In genomic region chr6:124496054-124496453, GRCm38 (mm10) we compare ENCODE assay signal across 22 mouse cellular contexts. TPM values are rescaled to one million over a fixed set of nuclear protein-coding genes. Genes with fewer than 3 reads are reported as not detected.
"Had no signal": no experiment of that assay in that cellular context is flagged by ENCODE, and none has a peak within 500 bp of the region (broad histone marks: within the 10 kb centered on the region; RNA-seq: fewer than 3 reads in every experiment).

No protein-coding gene starts in this region.

- H3K9ac ChIP-seq: limb, embryonic 12.5 days; limb, embryonic 15.5 days; liver, embryonic 12.5 days; liver, embryonic 15.5 days; midbrain, embryonic 13.5 days; neural tube, embryonic 12.5 days; neural tube, embryonic 15.5 days had no signal

- H3K36me3 ChIP-seq: limb, embryonic 12.5 days; limb, embryonic 15.5 days; liver, embryonic 12.5 days; liver, embryonic 15.5 days; midbrain, embryonic 13.5 days; neural tube, embryonic 12.5 days; neural tube, embryonic 15.5 days had no signal

- H3K4me1 ChIP-seq: midbrain, embryonic 13.5 days; neural tube, embryonic 12.5 days; neural tube, embryonic 15.5 days had no signal

- ATAC-seq: intestine, embryonic 16.5 days; liver, embryonic 12.5 days; midbrain, embryonic 13.5 days had no signal

- H3K4me3 ChIP-seq: limb, embryonic 12.5 days; limb, embryonic 15.5 days; liver, embryonic 12.5 days; liver, embryonic 15.5 days; midbrain, embryonic 13.5 days; neural tube, embryonic 12.5 days; neural tube, embryonic 15.5 days had no signal

- H3K4me2 ChIP-seq: limb, embryonic 12.5 days; limb, embryonic 15.5 days; liver, embryonic 12.5 days; liver, embryonic 15.5 days; midbrain, embryonic 13.5 days; neural tube, embryonic 12.5 days; neural tube, embryonic 15.5 days had no signal

- H3K27ac ChIP-seq: limb, embryonic 12.5 days; limb, embryonic 15.5 days; liver, embryonic 12.5 days; liver, embryonic 15.5 days; midbrain, embryonic 13.5 days; neural tube, embryonic 12.5 days; neural tube, embryonic 15.5 days; stomach, postnatal 0 days had no signal

- H3K9me3 ChIP-seq: limb, embryonic 12.5 days; limb, embryonic 15.5 days; liver, embryonic 12.5 days; liver, embryonic 15.5 days; midbrain, embryonic 13.5 days; neural tube, embryonic 12.5 days; neural tube, embryonic 15.5 days had no signal

- H3K27me3 ChIP-seq: limb, embryonic 12.5 days; limb, embryonic 15.5 days; liver, embryonic 12.5 days; liver, embryonic 15.5 days; midbrain, embryonic 13.5 days; neural tube, embryonic 12.5 days; neural tube, embryonic 15.5 days had no signal

- DNase-seq: kidney, adult 18-20 months; kidney, adult 9 months; kidney, postnatal 14 days; kidney, postnatal 4 days; layer of hippocampus, adult 9-11 months; left cerebral cortex, postnatal 4 days; lung, adult 2 months; retina, postnatal 1 day; right cerebral cortex, postnatal 4 days; thymus, adult 2 months; thymus, postnatal 14 days; thymus, postnatal 4 days had no signal

RNA-seq across cellular contexts. Expression of gene C1rl, which starts 3.1 kb away (rescaled TPM):
- total RNA-seq: midbrain, postnatal 0 days had no signal
